Mouse (Mus musculus): ENCODE measurements at regions not wholly inside any gene's neighbourhood (a gene's known extent, or its start where the extent isn't known, plus 50 kb on each side); places are given as distances from the start of the nearest gene placed in this dataset.

DNA sequence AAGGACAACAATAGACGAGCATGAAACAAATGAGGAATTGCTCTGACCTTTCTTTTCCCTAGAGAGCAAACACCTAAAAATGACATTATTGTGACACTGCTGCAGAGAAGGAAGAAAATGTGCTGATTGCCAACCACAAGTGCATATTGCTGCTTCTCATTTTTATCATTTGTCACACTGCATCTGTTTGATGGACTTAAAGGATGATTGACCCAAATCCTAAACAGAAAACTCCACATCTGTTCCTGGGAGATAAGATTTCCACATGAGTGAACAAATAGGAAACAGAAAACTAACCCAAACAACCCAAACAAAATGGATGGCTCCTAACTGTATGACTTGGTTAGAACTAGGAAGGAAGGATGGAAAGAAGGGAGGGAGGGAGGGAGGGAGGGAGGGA lies 118.5 kb downstream of the Ccdc50 start:
- no peak for DNase-seq (ENCODE audit: low read depth, low spot score)

DNA sequence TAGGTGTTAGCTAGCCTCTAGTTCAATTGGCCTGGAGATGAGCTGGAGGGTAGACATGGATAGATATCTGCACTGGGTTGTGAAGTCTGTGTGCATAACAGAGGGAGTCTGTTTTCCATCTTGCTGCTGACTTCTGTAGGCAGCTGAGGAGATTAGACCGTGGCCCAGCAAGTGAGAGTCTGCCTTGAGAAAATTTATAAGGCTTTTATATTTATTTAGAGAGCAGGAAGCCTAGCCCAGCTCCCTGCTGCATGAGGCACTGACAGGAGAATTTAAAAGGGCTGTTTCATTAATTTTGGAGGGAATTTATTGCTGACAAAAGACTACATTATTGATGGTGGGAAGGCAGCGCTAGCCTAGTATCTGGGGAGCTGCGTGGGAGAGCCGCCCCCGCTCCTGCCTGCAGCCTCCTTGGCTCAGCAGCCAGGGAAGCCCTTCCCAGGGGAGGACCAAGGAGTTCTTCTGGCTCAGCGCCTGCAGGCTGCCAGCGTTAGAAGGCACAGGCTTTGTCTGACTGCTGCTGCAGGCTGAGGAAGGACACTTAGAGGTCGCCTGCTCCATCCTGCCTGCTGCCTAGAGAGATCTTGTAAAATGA lies 135.0 kb downstream of the Ccdc50 start:
- DNase-seq (ENCODE audit: low read depth, low spot score) = peak; percentile 64

DNA sequence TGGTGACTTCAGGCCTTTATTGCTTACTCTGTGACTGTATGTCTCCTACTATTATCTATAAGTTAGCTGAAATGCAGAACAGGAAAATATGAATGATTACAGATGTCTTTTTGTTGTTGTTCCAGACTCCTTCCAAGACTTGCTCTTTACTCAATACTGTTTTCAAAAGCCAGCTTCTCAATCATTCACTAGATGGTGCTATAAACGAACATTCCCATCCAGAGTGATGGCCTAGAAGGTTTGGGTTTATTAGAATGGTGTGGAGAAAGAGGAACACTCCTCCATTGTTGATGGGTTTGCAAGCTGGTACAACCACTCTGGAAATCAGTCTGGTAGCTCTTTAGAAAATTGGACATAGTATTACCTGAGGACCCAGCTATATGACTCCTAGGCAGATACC lies 138.0 kb downstream of the Ccdc50 start:
- DNase-seq (ENCODE audit: low read depth, low spot score) = no peak

DNA sequence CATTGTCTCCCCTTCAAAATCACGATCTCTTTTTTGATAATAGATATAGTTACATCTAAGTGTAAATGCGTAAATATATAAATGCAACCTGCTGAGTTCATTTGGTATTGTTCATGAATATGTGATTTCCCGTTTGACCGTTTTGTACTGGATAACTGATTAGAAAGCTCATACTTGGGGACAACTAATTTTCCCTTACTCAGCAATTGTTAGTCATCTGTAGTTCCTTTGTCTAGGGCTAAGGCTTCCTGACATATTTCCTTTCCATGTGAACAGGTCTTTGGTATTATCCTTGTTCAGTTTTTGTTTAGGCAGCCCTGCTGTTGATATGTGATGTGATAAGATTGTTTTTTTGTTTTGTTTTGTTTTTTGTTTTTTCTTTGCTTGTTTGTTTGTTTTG lies 142.0 kb downstream of the Ccdc50 start:
- DNase-seq (ENCODE audit: low read depth, low spot score) = no peak
